Mouse (Mus musculus): ENCODE measurements around the gene Itm2b.

Itm2b gene

DNA sequence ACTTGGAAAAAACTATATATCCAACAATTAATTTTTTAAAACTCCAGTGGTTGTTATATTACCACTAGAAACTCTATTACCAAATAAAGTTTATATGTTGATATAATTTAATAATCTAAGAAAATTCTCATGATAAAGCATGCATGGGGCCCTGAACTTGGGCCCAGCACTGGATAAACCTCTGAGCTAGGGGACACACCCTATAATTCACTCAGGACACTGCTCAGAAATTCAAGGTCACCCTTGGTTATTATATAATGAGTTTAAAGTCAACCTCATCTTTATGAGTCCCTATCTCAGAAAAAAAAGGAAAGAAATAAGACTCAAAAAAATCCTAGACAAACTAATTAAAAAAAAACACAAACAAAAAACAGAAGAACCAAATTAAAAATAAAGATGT, 68.2 kb downstream of the Itm2b start:
- DNase-seq, result no peak

GRCm38 (mm10) chr14:73313864-73314263, 71.2 kb downstream of the Itm2b start:
- DNase-seq, result no peak

GRCm38 (mm10) chr14:73313396-73313795, 71.7 kb downstream of the Itm2b start:
- DNase-seq, result no peak

DNA sequence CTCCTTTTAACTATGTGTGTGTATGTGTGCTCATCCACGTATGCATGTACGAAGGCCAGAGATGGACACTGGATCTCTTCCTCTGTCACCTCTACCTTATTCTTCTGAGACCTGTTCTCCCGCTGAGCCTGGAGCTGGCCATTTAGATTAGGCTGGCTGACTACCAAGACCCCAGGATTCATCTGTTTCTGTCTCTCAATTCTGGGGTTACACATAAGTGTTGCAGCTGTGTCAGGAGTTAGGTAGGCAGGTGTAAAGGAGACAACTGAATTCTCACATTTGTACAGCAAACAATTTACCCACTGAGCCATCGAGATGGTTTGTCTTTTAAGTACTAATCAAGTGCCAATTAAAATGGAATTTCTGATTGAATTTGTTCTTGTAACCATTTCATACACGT, 72.2 kb downstream of the Itm2b start:
- DNase-seq, result no peak

Measured in cerebellum, adult 11 months (tissue).